Mouse (Mus musculus) Patski (cell line): ENCODE results near the gene Armh1. TPM values are rescaled to one million over a fixed set of nuclear protein-coding genes. Genes with fewer than 3 reads are reported as not detected.

Experiments
- ATAC-seq: fragments of 100-300 bp; one replicate; pipeline ENCODE4 v1.8.0; 2021
- CTCF ChIA-PET: fragments of 350-600 bp; sonication (Branson Sonifier 250); formaldehyde crosslinking; loops from one replicate; lab custom pipeline; 2022; ENCODE audit warnings: inconsistent platforms; lab: Charles Lee
- POLR2A ChIA-PET: fragments of 350-600 bp; sonication (Branson Sonifier 250); formaldehyde crosslinking; loops from one replicate; lab custom pipeline; 2022; ENCODE audit warnings: antibody characterized with exemption, inconsistent platforms; lab: Charles Lee
- DNase-seq: peaks from one replicate; pipeline ENCODE4 v3.0.0-alpha.2; 2011; ENCODE audit warnings: low read depth, low spot score
- H3K27me3 ChIP-seq: fragments of 371-371 bp; one replicate; pipeline ENCODE4 v1.5.1; 2021
- CTCF ChIP-seq: fragments of 100-300 bp; IDR thresholded peaks from one replicate; pipeline ENCODE4 v1.5.1; 2021
- in situ Hi-C: fragments of 300-500 bp; cut with MboI; formaldehyde crosslinking; loops from 3 replicates; pipeline ENCODE4 v1.11.1; 2018; ENCODE audit warnings: low pct_unique_long_range_greater_than_20kb, mixed read lengths
- polyA plus RNA-seq: library from polyadenylated mRNA; unstranded; gene quantifications from one replicate; pipeline ENCODE4 v1.2.3, GENCODE M21; 2021

Armh1 gene
- polyA plus RNA-seq, 1 experiment from 2014 or later = 0.05 TPM

GRCm38 (mm10) chr4:117224122-117224521 lies 27.8 kb downstream of the Armh1 start:
- POLR2A ChIA-PET = no interaction called here
- in situ Hi-C loops = no loop called here
- CTCF ChIA-PET = no interaction called here
- TF ChIP-seq CTCF = no peak
- DNase-seq = no peak
- no peaks in the 10 kb centered on the region for H3K27me3 ChIP-seq
- no peak for ATAC-seq

- H3K27me3 ChIP-seq = no peaks in the 10 kb centered on the region
- CTCF ChIA-PET = no interaction called here
- in situ Hi-C loops = no loop called here
- no peak for TF ChIP-seq CTCF
- ATAC-seq (no peak), DNase-seq (no peak)
- POLR2A ChIA-PET = no interaction called here
These were observed 28.9 kb downstream of the Armh1 start for GRCm38 (mm10) chr4:117223001-117223400.

- TF ChIP-seq CTCF = no peak
- POLR2A ChIA-PET = no interaction called here
- CTCF ChIA-PET = no interaction called here
- in situ Hi-C loops = no loop called here
- no peak for ATAC-seq
- no peaks in the 10 kb centered on the region for H3K27me3 ChIP-seq
- DNase-seq = no peak
These were observed 30.1 kb downstream of the Armh1 start for GRCm38 (mm10) chr4:117221836-117222235.

GRCm38 (mm10) chr4:117220741-117221515 lies 31.0 kb downstream of the Armh1 start:
- H3K27me3 ChIP-seq = no peaks in the 10 kb centered on the region
- ChIA-PET POLR2A (no interaction called here), CTCF (interaction anchor here (0.8 kb wide), 1 partner anchor 411 kb away, joined by 3 read pairs; no protein-coding TSS in a partner anchor)
- DNase-seq = no peak
- ATAC-seq = no peak
- in situ Hi-C loops = no loop called here
- no peak for TF ChIP-seq CTCF

GRCm38 (mm10) chr4:117218517-117219219 lies 33.3 kb downstream of the Armh1 start:
- ChIA-PET CTCF (no interaction called here), POLR2A (no interaction called here)
- TF ChIP-seq CTCF = peak; percentile 74
- ATAC-seq (no peak), DNase-seq (no peak)
- no peaks in the 10 kb centered on the region for H3K27me3 ChIP-seq
- in situ Hi-C loops = loop anchor here (5.0 kb wide), 1 partner anchor 66 kb away; no protein-coding TSS in a partner anchor

- ATAC-seq = no peak
- CTCF ChIA-PET = interaction anchor here (1.2 to 1.4 kb wide), 2 partner anchors 28 to 71 kb away, joined by 3 to 5 read pairs; no protein-coding TSS in a partner anchor
- in situ Hi-C loops = loop anchor here (5.0 kb wide), 1 partner anchor 65 kb away; no protein-coding TSS in a partner anchor
- POLR2A ChIA-PET = no interaction called here
- H3K27me3 ChIP-seq = no peaks in the 10 kb centered on the region
- no peak for DNase-seq
- TF ChIP-seq CTCF = no peak
These were observed 34.9 kb downstream of the Armh1 start for GRCm38 (mm10) chr4:117217029-117217428.

- in situ Hi-C loops = no loop called here
- ChIA-PET CTCF (no interaction called here), POLR2A (no interaction called here)
- no peak for TF ChIP-seq CTCF
- H3K27me3 ChIP-seq = no peaks in the 10 kb centered on the region
- DNase-seq (no peak), ATAC-seq (no peak)
These were observed 37.7 kb downstream of the Armh1 start for GRCm38 (mm10) chr4:117214250-117214649.

- POLR2A ChIA-PET = no interaction called here
- no peaks in the 10 kb centered on the region for H3K27me3 ChIP-seq
- ATAC-seq (no peak), DNase-seq (peak; percentile 38)
- peak; percentile 22 for TF ChIP-seq CTCF
- CTCF ChIA-PET = interaction anchor here (0.7 kb wide), 1 partner anchor 20 kb away, joined by 3 read pairs; no protein-coding TSS in a partner anchor
- in situ Hi-C loops = no loop called here
These were observed 41.5 kb downstream of the Armh1 start for GRCm38 (mm10) chr4:117210147-117211074.

GRCm38 (mm10) chr4:117209592-117209991 lies 42.3 kb downstream of the Armh1 start:
- in situ Hi-C loops = no loop called here
- CTCF ChIA-PET = interaction anchor here (0.7 kb wide), 1 partner anchor 19 kb away, joined by 3 read pairs; no protein-coding TSS in a partner anchor
- H3K27me3 ChIP-seq = no peaks in the 10 kb centered on the region
- POLR2A ChIA-PET = no interaction called here
- ATAC-seq (no peak), DNase-seq (no peak)
- no peak for TF ChIP-seq CTCF

GRCm38 (mm10) chr4:117202992-117203354 lies 49.0 kb downstream of the Armh1 start:
- DNase-seq (no peak), ATAC-seq (no peak)
- TF ChIP-seq CTCF = no peak
- H3K27me3 ChIP-seq = no peaks in the 10 kb centered on the region
- ChIA-PET POLR2A (no interaction called here), CTCF (no interaction called here)
- in situ Hi-C loops = no loop called here
